Comparison of ENCODE assay signal across 8 mouse cellular contexts in the genomic region with DNA sequence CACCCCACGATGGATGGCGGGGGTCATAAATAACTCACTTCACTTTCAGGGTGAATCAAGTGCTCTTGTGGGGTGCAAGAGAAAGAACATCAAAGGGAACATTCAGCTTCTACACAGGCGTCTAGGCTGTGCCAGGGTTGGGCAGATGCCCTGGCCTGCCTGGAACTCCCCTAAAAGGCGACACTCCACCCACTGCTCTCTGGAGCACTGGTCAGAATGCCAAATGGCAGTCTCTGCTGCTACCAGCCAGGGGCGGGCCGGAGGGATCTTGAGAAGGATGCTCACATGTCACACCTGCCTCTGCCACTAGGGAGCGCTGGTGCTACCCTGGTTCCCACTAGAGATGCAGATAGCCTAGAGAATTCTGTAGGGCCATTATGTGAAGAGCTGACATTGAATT.
DNase-seq lines count a peak whose midpoint lies in the region; ATAC-seq and TF ChIP-seq lines count a peak whose summit lies in the region.

No protein-coding gene starts in this region.

- H3K27me3 ChIP-seq in liver, adult 2 months (ENCODE audit: control insufficient read depth, insufficient read depth, low read length): peaks cover 3% of the 10 kb centered on the region; the same call in 1 of the 2 replicates
- H3K27me3 ChIP-seq in liver, embryonic 12.5 days (replicated peaks): peaks cover 23% of the 10 kb centered on the region
- H3K27me3 ChIP-seq in forebrain, embryonic 13.5 days: peaks cover 12% of the 10 kb centered on the region
- no peaks in the 10 kb centered on the region for H3K27me3 ChIP-seq in hindbrain, embryonic 15.5 days

- DNase-seq in liver, adult 2 months (ENCODE audit: extremely low read depth, low read depth, low spot score): no peak
- DNase-seq in brain, adult 2 months (ENCODE audit: low read depth, low spot score): peak; percentile 78
- peak; percentile 67 to 71 for DNase-seq in left cerebral cortex, postnatal 25 days (ENCODE audit: low spot score in 2 of 2)
- DNase-seq in right cerebral cortex, adult 2 months (ENCODE audit: low spot score in 2 of 2): peak; percentile 60 to 71
- no peak for DNase-seq in yolk sac, embryonic 10.5 days (ENCODE audit: low spot score)

- WGBS in liver, adult 2 months: 70% methylated on average over 7 of the region's 7 CpGs
- WGBS in liver, embryonic 12.5 days (ENCODE audit: insufficient replicate concordance): 44% methylated on average over 7 of the region's 7 CpGs
- WGBS in forebrain, embryonic 13.5 days: 67% methylated on average over 7 of the region's 7 CpGs
- WGBS in hindbrain, embryonic 15.5 days: 49% methylated on average over 7 of the region's 7 CpGs

- no peaks in the 10 kb centered on the region for H3K9me3 ChIP-seq in liver, embryonic 12.5 days (replicated peaks)
- H3K9me3 ChIP-seq in forebrain, embryonic 13.5 days (replicated peaks): no peaks in the 10 kb centered on the region
- no peaks in the 10 kb centered on the region for H3K9me3 ChIP-seq in hindbrain, embryonic 15.5 days

- no peak overlapping the region for H3K4me2 ChIP-seq in liver, embryonic 12.5 days
- H3K4me2 ChIP-seq in forebrain, embryonic 13.5 days: no peak overlapping the region
- H3K4me2 ChIP-seq in hindbrain, embryonic 15.5 days: no peak overlapping the region

- intact Hi-C loops in left cerebral cortex, postnatal 25 days (cut with DNase I): no loop called here

- ATAC-seq in liver, embryonic 12.5 days: no peak
- peak; percentile 51; the same call in 1 of the 2 replicates for ATAC-seq in forebrain, embryonic 13.5 days
- ATAC-seq in hindbrain, embryonic 15.5 days (ENCODE audit: low FRiP score, low read depth): peak; percentile 84

- TF ChIP-seq POLR2A in liver, adult 2 months (IDR thresholded peaks at IDR 0.05; ENCODE audit: extremely low read depth, insufficient read depth, low read length): no peak

- no peak overlapping the region for H3K27ac ChIP-seq in liver, adult 2 months (replicated peaks; ENCODE audit: insufficient read depth, low read depth, low read length)
- H3K27ac ChIP-seq in liver, embryonic 12.5 days: no peak overlapping the region
- H3K27ac ChIP-seq in forebrain, embryonic 13.5 days: no peak overlapping the region
- H3K27ac ChIP-seq in hindbrain, embryonic 15.5 days (replicated peaks): 0 out of 2 replicates have a peak overlapping the region, but pooled peaks have one; percentile 1

- no peak overlapping the region for H3K4me3 ChIP-seq in liver, adult 2 months (ENCODE audit: insufficient read depth, low read depth, low read length)
- H3K4me3 ChIP-seq in liver, embryonic 12.5 days: no peak overlapping the region
- H3K4me3 ChIP-seq in forebrain, embryonic 13.5 days: no peak overlapping the region
- no peak overlapping the region for H3K4me3 ChIP-seq in hindbrain, embryonic 15.5 days

- H3K79me2 ChIP-seq in liver, adult 2 months (ENCODE audit: control insufficient read depth, insufficient read depth, low read length): no peaks in the 10 kb centered on the region

- H3K4me1 ChIP-seq in liver, adult 2 months (ENCODE audit: control insufficient read depth, insufficient read depth, low read length): no peaks in the 10 kb centered on the region
- H3K4me1 ChIP-seq in liver, embryonic 12.5 days: no peaks in the 10 kb centered on the region
- peaks cover 13% of the 10 kb centered on the region for H3K4me1 ChIP-seq in forebrain, embryonic 13.5 days
- peaks cover 19% of the 10 kb centered on the region for H3K4me1 ChIP-seq in hindbrain, embryonic 15.5 days (replicated peaks)

- H3K9ac ChIP-seq in liver, adult 2 months (ENCODE audit: low read depth, low read length): no peak overlapping the region
- H3K9ac ChIP-seq in liver, embryonic 12.5 days: no peak overlapping the region
- no peak overlapping the region for H3K9ac ChIP-seq in forebrain, embryonic 13.5 days
- H3K9ac ChIP-seq in hindbrain, embryonic 15.5 days: no peak overlapping the region

- peak; percentile 43; the same call in 1 of the 2 replicates for TF ChIP-seq CTCF in liver, adult 2 months (IDR thresholded peaks at IDR 0.05; ENCODE audit: low read depth, low read length)

- no peaks in the 10 kb centered on the region for H3K36me3 ChIP-seq in liver, adult 2 months (ENCODE audit: control insufficient read depth, insufficient read depth, low read length)
- H3K36me3 ChIP-seq in liver, embryonic 12.5 days: no peaks in the 10 kb centered on the region
- H3K36me3 ChIP-seq in forebrain, embryonic 13.5 days (ENCODE audit: poor library complexity, severe bottlenecking): no peaks in the 10 kb centered on the region
- H3K36me3 ChIP-seq in hindbrain, embryonic 15.5 days: no peaks in the 10 kb centered on the region

Comparison
In these comparisons a context has a peak if more than half of its experiments do, and no peak if none do; other contexts are left out.
1. DNase-seq: peak in brain, adult 2 months (single experiment), left cerebral cortex, postnatal 25 days (2 of 2) and right cerebral cortex, adult 2 months (2 of 2); none in liver, adult 2 months (single experiment) and yolk sac, embryonic 10.5 days (single experiment).